Mouse (Mus musculus): Measurements from ENCODE around the gene Cmip. TPM values are rescaled to one million over a fixed set of nuclear protein-coding genes. Genes with fewer than 3 reads are reported as not detected.
"Not testable (repeated sequence)": the region's sequence is repeated elsewhere in the genome, so short reads cannot be mapped to it uniquely, and the experiment has no call there.

The Cmip gene
- polyA plus RNA-seq, 1 experiment from 2014 or later, result 21.6 TPM

- no peak for ATAC-seq (ENCODE audit: insufficient number of reproducible peaks, insufficient read depth, low FRiP score, low read depth)
- Histone ChIP-seq H3K4me3 (ENCODE audit: low read depth, low read length) (no peak overlapping the region), H3K27ac (ENCODE audit: low read length) (no peak overlapping the region), H3K27me3 (ENCODE audit: control insufficient read depth, insufficient read depth, low read length) (no peaks in the 10 kb centered on the region), H3K36me3 (ENCODE audit: control insufficient read depth, insufficient read depth, low read length) (no peaks in the 10 kb centered on the region; the same call in 1 of the 2 replicates), H3K4me1 (ENCODE audit: control insufficient read depth, insufficient read depth, low read length) (peaks cover 11% of the 10 kb centered on the region; the same call in 1 of the 2 replicates), H3K4me2 (replicated peaks; ENCODE audit: low read depth, low read length) (no peak overlapping the region), H3K9ac (replicated peaks; ENCODE audit: low read depth, low read length) (no peak overlapping the region), H3K9me3 (ENCODE audit: control insufficient read depth, low read depth, low read length) (no peaks in the 10 kb centered on the region)
- WGBS, result 77% methylated on average over 10 of the region's 10 CpGs
These were observed 155.4 kb downstream of the Cmip start for GRCm38 (mm10) chr8:117412232-117412631.

DNA sequence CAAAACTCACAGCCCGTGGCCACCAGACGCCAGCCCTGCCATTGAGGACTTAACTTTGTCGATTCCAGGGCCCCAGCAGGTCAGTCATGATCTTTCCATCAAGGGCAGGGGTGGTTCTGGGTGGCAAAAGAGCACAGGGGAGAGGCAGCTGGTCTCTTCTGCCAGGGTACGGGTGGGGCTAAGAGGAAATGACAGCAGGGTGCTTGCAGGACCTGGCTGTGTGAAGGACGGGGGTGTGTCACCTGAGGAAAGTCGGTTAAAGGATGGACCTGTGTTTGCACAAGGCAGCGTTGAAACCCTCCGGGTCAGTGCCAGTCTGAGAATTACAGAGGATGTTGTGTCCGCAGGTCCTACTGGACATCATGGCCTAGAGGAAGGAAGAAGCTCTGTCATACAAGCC is 161.0 kb downstream of the Cmip start:
- Histone ChIP-seq H3K4me3 (ENCODE audit: low read depth, low read length) (no peak overlapping the region), H3K27me3 (ENCODE audit: control insufficient read depth, insufficient read depth, low read length) (no peaks in the 10 kb centered on the region), H3K9ac (replicated peaks; ENCODE audit: low read depth, low read length) (no peak overlapping the region), H3K9me3 (ENCODE audit: control insufficient read depth, low read depth, low read length) (no peaks in the 10 kb centered on the region), H3K4me2 (replicated peaks; ENCODE audit: low read depth, low read length) (no peak overlapping the region), H3K27ac (ENCODE audit: low read length) (no peak overlapping the region), H3K36me3 (ENCODE audit: control insufficient read depth, insufficient read depth, low read length) (no peaks in the 10 kb centered on the region; the same call in 1 of the 2 replicates), H3K4me1 (ENCODE audit: control insufficient read depth, insufficient read depth, low read length) (no peaks in the 10 kb centered on the region)
- ATAC-seq (ENCODE audit: insufficient number of reproducible peaks, insufficient read depth, low FRiP score, low read depth), result no peak
- 89% methylated on average over 9 of the region's 9 CpGs for WGBS

DNA sequence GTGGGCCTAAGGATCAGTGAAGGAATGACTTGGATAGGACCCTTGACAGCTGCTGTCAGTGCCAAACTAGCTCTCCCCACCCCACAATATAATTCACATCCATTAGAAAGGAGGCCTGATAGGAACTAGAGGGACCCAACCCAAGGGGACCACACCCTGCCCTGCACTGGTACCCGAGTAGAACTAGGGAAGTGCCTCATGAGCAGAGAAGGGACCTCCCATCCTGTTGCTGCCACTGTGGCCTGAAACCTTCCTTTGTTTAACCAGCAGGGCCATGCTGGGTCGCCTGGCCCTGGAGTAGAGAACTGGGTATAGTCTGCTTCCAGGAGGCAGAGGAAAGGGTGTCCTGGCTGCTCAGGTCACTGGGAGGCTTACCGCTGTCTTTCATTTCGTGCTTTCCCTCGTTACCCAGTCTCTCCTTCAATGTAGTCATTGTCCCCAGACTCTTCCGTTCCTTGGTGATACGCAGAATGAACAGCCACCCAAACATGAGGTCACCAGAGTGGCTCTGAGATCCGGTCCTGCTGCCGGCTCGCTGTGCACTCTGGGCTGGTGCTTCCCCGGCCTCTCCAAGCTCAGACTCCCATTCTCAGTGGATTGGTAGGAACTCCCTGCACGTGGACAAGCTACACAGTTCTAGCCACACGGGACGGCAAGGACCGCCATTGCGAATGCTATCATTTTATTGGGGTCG is 164.1 kb downstream of the Cmip start:
- Histone ChIP-seq H3K4me3 (ENCODE audit: low read depth, low read length) (no peak overlapping the region), H3K9me3 (ENCODE audit: control insufficient read depth, low read depth, low read length) (no peaks in the 10 kb centered on the region), H3K36me3 (ENCODE audit: control insufficient read depth, insufficient read depth, low read length) (peaks cover 7% of the 10 kb centered on the region; the same call in 1 of the 2 replicates), H3K4me1 (ENCODE audit: control insufficient read depth, insufficient read depth, low read length) (no peaks in the 10 kb centered on the region), H3K27ac (ENCODE audit: low read length) (no peak overlapping the region), H3K27me3 (ENCODE audit: control insufficient read depth, insufficient read depth, low read length) (no peaks in the 10 kb centered on the region), H3K4me2 (replicated peaks; ENCODE audit: low read depth, low read length) (no peak overlapping the region), H3K9ac (replicated peaks; ENCODE audit: low read depth, low read length) (no peak overlapping the region)
- 85% methylated on average over 17 of the region's 17 CpGs for WGBS
- no peak for ATAC-seq (ENCODE audit: insufficient number of reproducible peaks, insufficient read depth, low FRiP score, low read depth)

DNA sequence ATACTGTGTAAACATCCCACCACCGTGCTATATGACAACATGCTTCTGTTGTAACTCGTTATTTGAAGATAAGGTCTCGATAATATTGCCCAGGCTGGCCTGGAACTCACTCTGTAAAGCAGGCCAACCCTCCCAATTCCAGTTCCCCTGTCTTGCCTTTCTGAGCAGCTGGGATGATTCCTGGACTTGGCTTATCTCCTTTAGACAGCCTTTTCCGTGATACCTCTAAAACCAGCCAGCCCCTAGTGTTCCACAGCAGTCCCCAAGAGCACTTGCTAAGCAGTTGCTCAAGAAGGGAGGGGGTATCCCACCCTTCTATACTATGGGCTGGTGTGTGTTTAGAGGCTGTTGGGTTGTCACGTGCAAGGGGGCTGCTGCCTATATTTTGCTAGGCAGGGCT is 165.0 kb downstream of the Cmip start:
- H3K9ac ChIP-seq (replicated peaks; ENCODE audit: low read depth, low read length), result no peak overlapping the region
- WGBS, result 66% methylated on average over 5 of the region's 5 CpGs
- no peaks in the 10 kb centered on the region for H3K4me1 ChIP-seq (ENCODE audit: control insufficient read depth, insufficient read depth, low read length)
- ATAC-seq (ENCODE audit: insufficient number of reproducible peaks, insufficient read depth, low FRiP score, low read depth), result no peak
- H3K27me3 ChIP-seq (ENCODE audit: control insufficient read depth, insufficient read depth, low read length), result no peaks in the 10 kb centered on the region
- H3K27ac ChIP-seq (ENCODE audit: low read length), result no peak overlapping the region
- H3K4me2 ChIP-seq (replicated peaks; ENCODE audit: low read depth, low read length), result no peak overlapping the region
- no peaks in the 10 kb centered on the region for H3K9me3 ChIP-seq (ENCODE audit: control insufficient read depth, low read depth, low read length)
- H3K4me3 ChIP-seq (ENCODE audit: low read depth, low read length), result no peak overlapping the region
- H3K36me3 ChIP-seq (ENCODE audit: control insufficient read depth, insufficient read depth, low read length), result peaks cover 9% of the 10 kb centered on the region; the same call in 1 of the 2 replicates

DNA sequence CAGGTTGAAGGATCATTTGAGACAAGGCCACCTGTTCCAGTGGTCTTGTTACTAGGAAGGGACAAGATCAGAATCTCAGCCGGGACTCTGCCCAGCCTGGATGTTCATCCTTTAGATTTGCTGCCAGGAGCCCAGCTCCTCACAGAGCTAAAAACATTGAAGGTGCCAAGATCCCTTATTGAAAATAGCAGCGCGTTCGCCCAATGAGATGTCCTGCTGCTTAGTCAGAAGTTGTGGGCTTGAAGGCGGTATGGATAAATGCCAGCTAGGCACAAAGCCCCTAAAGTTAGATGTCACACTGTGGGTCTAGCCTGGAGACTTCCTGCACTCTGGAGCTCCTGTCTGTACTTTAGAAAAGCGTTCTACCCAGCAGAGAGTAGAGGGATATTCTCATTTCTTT is 165.5 kb downstream of the Cmip start:
- Histone ChIP-seq H3K36me3 (ENCODE audit: control insufficient read depth, insufficient read depth, low read length) (peaks cover 12% of the 10 kb centered on the region; the same call in 1 of the 2 replicates), H3K4me1 (ENCODE audit: control insufficient read depth, insufficient read depth, low read length) (no peaks in the 10 kb centered on the region), H3K4me2 (replicated peaks; ENCODE audit: low read depth, low read length) (no peak overlapping the region), H3K4me3 (ENCODE audit: low read depth, low read length) (no peak overlapping the region), H3K27ac (ENCODE audit: low read length) (no peak overlapping the region), H3K9ac (replicated peaks; ENCODE audit: low read depth, low read length) (no peak overlapping the region), H3K27me3 (ENCODE audit: control insufficient read depth, insufficient read depth, low read length) (no peaks in the 10 kb centered on the region), H3K9me3 (ENCODE audit: control insufficient read depth, low read depth, low read length) (no peaks in the 10 kb centered on the region)
- 91% methylated on average over 6 of the region's 6 CpGs for WGBS
- no peak for ATAC-seq (ENCODE audit: insufficient number of reproducible peaks, insufficient read depth, low FRiP score, low read depth)

- WGBS, result 67% methylated on average over 4 of the region's 4 CpGs
These were observed 166.2 kb downstream of the Cmip start for GRCm38 (mm10) chr8:117423029-117423428.

DNA sequence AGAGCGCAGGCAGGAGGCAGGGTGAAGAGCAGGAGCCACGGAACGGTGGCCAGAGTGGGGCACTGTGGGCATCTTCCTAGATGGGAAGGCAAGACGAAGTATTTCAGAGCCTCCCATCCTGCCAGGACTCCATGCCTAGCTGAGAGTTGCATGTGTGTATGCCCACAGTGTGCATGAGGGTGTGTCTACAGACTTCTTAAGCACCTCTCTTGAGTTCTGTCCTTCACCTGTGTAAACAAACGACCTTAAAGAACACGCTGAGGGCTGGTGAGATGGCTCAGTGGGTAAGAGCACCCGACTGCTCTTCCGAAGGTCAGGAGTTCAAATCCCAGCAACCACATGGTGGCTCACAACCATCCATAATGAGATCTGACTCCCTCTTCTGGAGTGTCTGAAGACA is 171.0 kb downstream of the Cmip start:
- not testable (repeated sequence) for H3K9ac ChIP-seq (replicated peaks; ENCODE audit: low read depth, low read length); H3K27me3 ChIP-seq (ENCODE audit: control insufficient read depth, insufficient read depth, low read length); H3K4me2 ChIP-seq (replicated peaks; ENCODE audit: low read depth, low read length); ATAC-seq (ENCODE audit: insufficient number of reproducible peaks, insufficient read depth, low FRiP score, low read depth); H3K9me3 ChIP-seq (ENCODE audit: control insufficient read depth, low read depth, low read length); H3K4me3 ChIP-seq (ENCODE audit: low read depth, low read length); H3K27ac ChIP-seq (ENCODE audit: low read length); H3K4me1 ChIP-seq (ENCODE audit: control insufficient read depth, insufficient read depth, low read length)
- peaks cover 31% of the 10 kb centered on the region for H3K36me3 ChIP-seq (ENCODE audit: control insufficient read depth, insufficient read depth, low read length)
- WGBS, result 79% methylated on average over 8 of the region's 8 CpGs

More at GRCm38 (mm10) chr8:117423029-117423428, 166.2 kb downstream of the Cmip start:
- Histone ChIP-seq H3K27ac (ENCODE audit: low read length) (no peak overlapping the region), H3K27me3 (ENCODE audit: control insufficient read depth, insufficient read depth, low read length) (no peaks in the 10 kb centered on the region), H3K36me3 (ENCODE audit: control insufficient read depth, insufficient read depth, low read length) (peaks cover 14% of the 10 kb centered on the region; the same call in 1 of the 2 replicates), H3K4me1 (ENCODE audit: control insufficient read depth, insufficient read depth, low read length) (no peaks in the 10 kb centered on the region), H3K9me3 (ENCODE audit: control insufficient read depth, low read depth, low read length) (no peaks in the 10 kb centered on the region), H3K9ac (replicated peaks; ENCODE audit: low read depth, low read length) (no peak overlapping the region), H3K4me3 (ENCODE audit: low read depth, low read length) (no peak overlapping the region), H3K4me2 (replicated peaks; ENCODE audit: low read depth, low read length) (no peak overlapping the region)
- ATAC-seq (ENCODE audit: insufficient number of reproducible peaks, insufficient read depth, low FRiP score, low read depth), result no peak

GRCm38 (mm10) chr8:117428524-117429162 is 171.8 kb downstream of the Cmip start:
- Histone ChIP-seq H3K36me3 (ENCODE audit: control insufficient read depth, insufficient read depth, low read length) (peaks cover 27% of the 10 kb centered on the region), H3K9me3 (ENCODE audit: control insufficient read depth, low read depth, low read length) (no peaks in the 10 kb centered on the region), H3K4me3 (ENCODE audit: low read depth, low read length) (no peak overlapping the region), H3K27ac (ENCODE audit: low read length) (no peak overlapping the region), H3K4me1 (ENCODE audit: control insufficient read depth, insufficient read depth, low read length) (no peaks in the 10 kb centered on the region), H3K4me2 (replicated peaks; ENCODE audit: low read depth, low read length) (no peak overlapping the region), H3K27me3 (ENCODE audit: control insufficient read depth, insufficient read depth, low read length) (no peaks in the 10 kb centered on the region), H3K9ac (replicated peaks; ENCODE audit: low read depth, low read length) (no peak overlapping the region)
- WGBS, result 79% methylated on average over 21 of the region's 21 CpGs
- ATAC-seq (ENCODE audit: insufficient number of reproducible peaks, insufficient read depth, low FRiP score, low read depth), result no peak

Measured in stomach, embryonic 14.5 days (tissue).